Mouse (Mus musculus) mesoderm, embryonic 11.5 days (tissue): ENCODE data around the gene Zfp652.

ENCODE experiments used
- DNase-seq: peaks from one replicate; pipeline ENCODE4 v3.0.0-alpha.2; 2012; ENCODE audit warnings: low read depth, low spot score

The Zfp652 gene

GRCm38 (mm10) chr11:95831276-95831619, 118.8 kb downstream of the Zfp652 start:
- no peak for DNase-seq

GRCm38 (mm10) chr11:95831641-95832040, 119.2 kb downstream of the Zfp652 start:
- DNase-seq = peak; percentile 45

- DNase-seq = no peak
Measured at GRCm38 (mm10) chr11:95832129-95833005, 119.9 kb downstream of the Zfp652 start.

- DNase-seq = no peak
Measured at GRCm38 (mm10) chr11:95833006-95833570, 120.6 kb downstream of the Zfp652 start.

GRCm38 (mm10) chr11:95833631-95834142, 121.2 kb downstream of the Zfp652 start:
- no peak for DNase-seq

GRCm38 (mm10) chr11:95834143-95834667, 121.7 kb downstream of the Zfp652 start:
- DNase-seq = no peak

- no peak for DNase-seq
Measured at GRCm38 (mm10) chr11:95834742-95835710, 122.6 kb downstream of the Zfp652 start.

GRCm38 (mm10) chr11:95835832-95836231, 123.4 kb downstream of the Zfp652 start:
- no peak for DNase-seq

GRCm38 (mm10) chr11:95836433-95836832, 124.0 kb downstream of the Zfp652 start:
- DNase-seq = no peak

GRCm38 (mm10) chr11:95837059-95837458, 124.6 kb downstream of the Zfp652 start, which contains the start of gene Gngt2:
Gngt2 (plus strand) TSS chr11:95837216.
- DNase-seq = no peak

GRCm38 (mm10) chr11:95838598-95838997, 126.1 kb downstream of the Zfp652 start:
- DNase-seq = no peak

GRCm38 (mm10) chr11:95838999-95839868, 126.8 kb downstream of the Zfp652 start:
- DNase-seq = no peak

GRCm38 (mm10) chr11:95840694-95841497, 128.4 kb downstream of the Zfp652 start:
- no peak for DNase-seq

- DNase-seq = no peak
Measured at GRCm38 (mm10) chr11:95841498-95841830, 129.0 kb downstream of the Zfp652 start.

- no peak for DNase-seq
Measured at GRCm38 (mm10) chr11:95842074-95842681, 129.7 kb downstream of the Zfp652 start, which contains the start of gene Abi3. Abi3 (minus strand) TSS chr11:95842476.

GRCm38 (mm10) chr11:95842953-95843352, 130.5 kb downstream of the Zfp652 start:
- no peak for DNase-seq

- no peak for DNase-seq
Measured at GRCm38 (mm10) chr11:95843421-95843950, 131.0 kb downstream of the Zfp652 start.

GRCm38 (mm10) chr11:95844935-95845334, 132.5 kb downstream of the Zfp652 start:
- DNase-seq = no peak

GRCm38 (mm10) chr11:95850898-95851297, 138.4 kb downstream of the Zfp652 start:
- DNase-seq = no peak
